Mouse (Mus musculus) thymus, postnatal 36 days (tissue): ENCODE data around the gene Rnf5.

Source experiments
- DNase-seq, 2 experiments: peaks; one replicate each; pipeline ENCODE4 v3.0.0; 2022; ENCODE audit warnings: mixed read lengths in 2 of 2

The Rnf5 gene

GRCm38 (mm10) chr17:34603375-34604060 is at the start of gene Rnf5:
Gene Rnf5, minus strand, starts transcription at chr17:34603690.
- peak; percentile 94 to 95 for DNase-seq

- DNase-seq, result no peak
Measured at GRCm38 (mm10) chr17:34652985-34653384, 49.5 kb upstream of the Rnf5 start.

GRCm38 (mm10) chr17:34652546-34652945 is 49.1 kb upstream of the Rnf5 start:
- no peak for DNase-seq

GRCm38 (mm10) chr17:34651507-34652221 is 48.2 kb upstream of the Rnf5 start:
- peak; percentile 61 to 70 for DNase-seq

GRCm38 (mm10) chr17:34650781-34651180 is 47.3 kb upstream of the Rnf5 start:
- DNase-seq, result no peak

GRCm38 (mm10) chr17:34649106-34649864 is 45.8 kb upstream of the Rnf5 start:
- no peak for DNase-seq

GRCm38 (mm10) chr17:34648141-34648890 is 44.8 kb upstream of the Rnf5 start:
- peak in 1 of 2 experiments; percentile 9 for DNase-seq

GRCm38 (mm10) chr17:34646906-34647787 is 43.7 kb upstream of the Rnf5 start, which contains the start of gene Atf6b:
Gene Atf6b, plus strand, starts transcription at chr17:34647146.
- peak; percentile 88 to 96 for DNase-seq

- DNase-seq, result no peak
Measured at GRCm38 (mm10) chr17:34645831-34646511, 42.5 kb upstream of the Rnf5 start.

- DNase-seq, result no peak
Measured at GRCm38 (mm10) chr17:34645256-34645829, 41.9 kb upstream of the Rnf5 start.

- DNase-seq, result peak; percentile 94
Measured at GRCm38 (mm10) chr17:34644608-34645007, 41.1 kb upstream of the Rnf5 start, which contains the start of gene Fkbpl. Gene Fkbpl, plus strand, starts transcription at chr17:34644764.

- DNase-seq, result no peak
Measured at GRCm38 (mm10) chr17:34643944-34644343, 40.5 kb upstream of the Rnf5 start.

- DNase-seq, result no peak
Measured at GRCm38 (mm10) chr17:34643379-34643778, 39.9 kb upstream of the Rnf5 start.

- DNase-seq, result no peak
Measured at GRCm38 (mm10) chr17:34641945-34642344, 38.5 kb upstream of the Rnf5 start.

GRCm38 (mm10) chr17:34640778-34641601 is 37.5 kb upstream of the Rnf5 start:
- DNase-seq, result no peak

- DNase-seq, result no peak
Measured at GRCm38 (mm10) chr17:34639461-34640255, 36.2 kb upstream of the Rnf5 start.

- no peak for DNase-seq
Measured at GRCm38 (mm10) chr17:34637459-34637858, 34.0 kb upstream of the Rnf5 start.

- no peak for DNase-seq
Measured at GRCm38 (mm10) chr17:34635671-34636070, 32.2 kb upstream of the Rnf5 start.

GRCm38 (mm10) chr17:34632261-34632691 is 28.8 kb upstream of the Rnf5 start:
- DNase-seq, result peak; percentile 86 to 91
